Mouse (Mus musculus) forebrain, embryonic 13.5 days (tissue): ENCODE data around the gene Farp1. TPM values are rescaled to one million over a fixed set of nuclear protein-coding genes. Genes with fewer than 3 reads are reported as not detected.
A peak's percentile ranks its signal among the peaks of the same experiment; 100 is the strongest.

Source experiments
- ATAC-seq: fragments of 200-750 bp; cut with Nextera tagmentation; 2 replicates; pipeline ENCODE4 v1.8.0; 2017
- H3K27ac ChIP-seq: fragments of 300-500 bp; sonication (generic); 2 replicates; pipeline ENCODE4 v1.5.1; 2015; ENCODE audit warnings: inconsistent platforms, mild to moderate bottlenecking, moderate library complexity
- H3K27me3 ChIP-seq: fragments of 300-500 bp; sonication (generic); 2 replicates; pipeline ENCODE4 v1.6.1; 2015; ENCODE audit warnings: mild to moderate bottlenecking, inconsistent platforms
- H3K36me3 ChIP-seq: fragments of 300-500 bp; sonication (generic); 2 replicates; pipeline ENCODE4 v1.6.1; 2015; ENCODE audit warnings: mild to moderate bottlenecking, inconsistent platforms; ENCODE audit not compliant: poor library complexity, severe bottlenecking
- H3K4me1 ChIP-seq: fragments of 300-500 bp; sonication (generic); 2 replicates; pipeline ENCODE4 v1.6.1; 2015; ENCODE audit warnings: inconsistent platforms
- H3K4me2 ChIP-seq: fragments of 300-500 bp; sonication (generic); 2 replicates; pipeline ENCODE4 v1.6.1; 2015; ENCODE audit warnings: inconsistent platforms, mild to moderate bottlenecking, moderate library complexity
- H3K4me3 ChIP-seq: fragments of 300-500 bp; sonication (generic); 2 replicates; pipeline ENCODE4 v1.5.1; 2015; ENCODE audit warnings: mild to moderate bottlenecking, inconsistent platforms
- H3K9ac ChIP-seq: fragments of 300-500 bp; sonication (generic); 2 replicates; pipeline ENCODE4 v1.6.1; 2015; ENCODE audit warnings: mild to moderate bottlenecking, inconsistent platforms
- H3K9me3 ChIP-seq: fragments of 300-500 bp; sonication (generic); replicated peaks from 2 replicates; pipeline ENCODE4 v1.6.1; 2016; ENCODE audit warnings: inconsistent platforms
- WGBS: fragments of 180-500 bp; shearing (Covaris S2); methylation state at CpG from one replicate; pipeline ENCODE4 v1.1.7; 2015; 5-methylcytosine and 5-hydroxymethylcytosine counted together
- polyA plus RNA-seq: library from polyadenylated mRNA; unstranded; fragments of >200 nt; fragmentation: Nextera tagmentation; extraction: Ambion mirVana; gene quantifications from 2 replicates; pipeline ENCODE4 v1.2.1, GENCODE M21; 2015

Gene Farp1
- polyA plus RNA-seq, 1 experiment from 2014 or later = 15.9 TPM

DNA sequence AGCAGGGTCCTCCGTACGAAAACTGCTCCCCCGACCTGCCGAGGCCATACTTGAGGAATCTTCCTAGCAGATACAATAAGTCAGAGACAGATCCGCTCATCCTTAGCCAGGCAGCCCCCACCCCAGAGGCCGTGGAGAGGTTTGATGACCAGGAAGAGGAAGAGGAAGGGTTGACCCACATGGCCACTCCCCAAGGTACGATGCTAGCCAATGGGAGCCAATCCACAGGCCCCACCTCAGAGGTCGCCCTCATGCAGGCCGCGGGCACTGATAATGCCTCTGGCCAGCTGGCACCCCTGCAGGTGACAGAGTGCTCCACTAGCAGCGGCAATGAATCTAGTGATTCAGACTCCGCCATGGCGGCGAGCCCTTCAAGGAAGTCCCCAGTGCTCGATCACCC, 209.1 kb downstream of the Farp1 start:
- Histone ChIP-seq H3K36me3 (peaks cover 54% of the 10 kb centered on the region), H3K27ac (no peak overlapping the region), H3K9ac (no peak overlapping the region), H3K4me3 (no peak overlapping the region), H3K27me3 (no peaks in the 10 kb centered on the region), H3K4me2 (no peak overlapping the region), H3K9me3 (no peaks in the 10 kb centered on the region), H3K4me1 (0 out of 2 replicates have a peak, but pooled peaks cover 2% of the 10 kb centered on the region)
- no peak for ATAC-seq
- WGBS = 96% methylated on average over 15 of the region's 15 CpGs

DNA sequence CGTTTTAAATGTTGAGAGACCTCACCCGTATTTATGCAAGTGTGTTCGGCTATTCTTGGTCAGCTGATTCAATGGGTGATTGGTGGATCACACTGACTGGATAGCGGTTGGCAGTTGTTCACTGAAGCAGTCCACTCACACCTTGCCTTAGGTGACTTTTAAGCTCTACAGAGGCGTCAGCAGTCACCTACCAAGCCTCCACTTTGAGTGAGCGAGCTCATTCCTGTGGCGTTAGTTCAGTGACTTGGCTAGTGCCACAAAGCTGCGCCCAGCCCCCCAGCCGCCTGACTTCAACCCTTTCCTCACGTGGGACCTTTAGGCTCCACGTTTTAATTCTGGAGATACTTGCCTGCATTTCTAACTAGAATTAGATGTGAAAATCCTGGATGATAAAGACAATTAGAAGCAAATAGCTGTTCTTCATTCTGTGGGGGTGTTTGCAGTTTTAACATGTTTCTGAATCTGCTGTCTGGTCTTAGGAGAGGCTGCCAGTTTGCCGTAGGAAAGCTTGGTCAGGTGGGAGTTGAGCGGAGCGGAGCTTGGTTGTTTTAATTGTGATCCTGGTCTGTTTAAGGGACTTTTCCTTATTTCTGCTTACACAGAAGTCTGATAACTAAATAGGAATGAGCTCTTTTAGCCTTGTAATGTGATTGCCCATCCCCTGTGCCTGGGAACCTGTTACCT, 211.2 kb downstream of the Farp1 start:
- ATAC-seq = no peak
- H3K9ac ChIP-seq = no peak overlapping the region
- no peak overlapping the region for H3K4me2 ChIP-seq
- peaks cover 44% of the 10 kb centered on the region for H3K36me3 ChIP-seq
- no peak overlapping the region for H3K4me3 ChIP-seq
- H3K4me1 ChIP-seq = 0 out of 2 replicates have a peak, but pooled peaks cover 2% of the 10 kb centered on the region
- no peaks in the 10 kb centered on the region for H3K9me3 ChIP-seq
- 84% methylated on average over 14 of the region's 14 CpGs for WGBS
- no peak overlapping the region for H3K27ac ChIP-seq
- H3K27me3 ChIP-seq = no peaks in the 10 kb centered on the region

DNA sequence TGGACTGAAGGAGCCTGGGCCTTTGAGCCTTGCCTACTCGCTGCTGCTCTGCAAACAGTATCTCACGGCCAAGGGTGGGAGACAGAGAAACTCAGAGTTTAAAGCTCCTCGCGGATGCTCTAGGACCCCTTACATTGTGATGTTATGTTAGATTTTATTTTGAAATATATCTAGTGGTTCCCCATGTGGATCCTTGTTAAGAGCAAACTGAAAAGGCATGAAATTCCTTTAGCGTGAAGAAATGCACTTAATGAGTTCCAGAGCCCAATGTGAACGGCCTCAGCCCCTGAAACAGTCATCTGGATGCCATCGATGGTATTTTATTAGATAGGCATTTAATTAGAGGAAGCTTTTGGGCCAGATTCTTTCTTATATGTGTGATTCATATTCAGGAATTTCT, 212.3 kb downstream of the Farp1 start:
- 51% methylated on average over 7 of the region's 7 CpGs for WGBS
- H3K9ac ChIP-seq = no peak overlapping the region
- peaks cover 7% of the 10 kb centered on the region; the same call in 1 of the 2 replicates for H3K4me1 ChIP-seq
- no peak for ATAC-seq
- H3K27ac ChIP-seq = peak overlapping the region; percentile 25; the same call in 1 of the 2 replicates
- H3K27me3 ChIP-seq = no peaks in the 10 kb centered on the region
- H3K4me2 ChIP-seq = no peak overlapping the region
- H3K36me3 ChIP-seq = peaks cover 33% of the 10 kb centered on the region
- H3K9me3 ChIP-seq = no peaks in the 10 kb centered on the region
- H3K4me3 ChIP-seq = no peak overlapping the region

DNA sequence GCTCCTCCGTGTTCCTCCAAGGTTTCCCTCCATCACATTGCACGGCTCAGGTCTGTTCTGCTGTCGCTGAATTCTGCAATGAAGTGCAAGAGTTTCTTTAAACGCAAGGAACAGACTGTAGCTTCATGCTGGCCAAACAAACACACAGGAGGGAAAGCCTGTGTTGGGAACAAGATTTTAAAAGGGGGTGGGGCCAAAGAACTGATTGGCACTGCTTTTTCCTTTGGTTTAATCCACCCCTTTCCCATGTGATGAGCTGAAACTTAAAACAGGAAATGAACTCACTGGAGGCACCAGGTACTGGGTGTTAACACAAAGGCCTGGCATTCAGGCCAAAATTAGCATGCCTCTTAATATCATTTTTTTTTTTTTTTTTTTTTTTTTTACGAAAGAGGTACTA, 213.3 kb downstream of the Farp1 start:
- no peaks in the 10 kb centered on the region for H3K9me3 ChIP-seq
- ATAC-seq = no peak
- WGBS = 86% methylated on average over 5 of the region's 5 CpGs

DNA sequence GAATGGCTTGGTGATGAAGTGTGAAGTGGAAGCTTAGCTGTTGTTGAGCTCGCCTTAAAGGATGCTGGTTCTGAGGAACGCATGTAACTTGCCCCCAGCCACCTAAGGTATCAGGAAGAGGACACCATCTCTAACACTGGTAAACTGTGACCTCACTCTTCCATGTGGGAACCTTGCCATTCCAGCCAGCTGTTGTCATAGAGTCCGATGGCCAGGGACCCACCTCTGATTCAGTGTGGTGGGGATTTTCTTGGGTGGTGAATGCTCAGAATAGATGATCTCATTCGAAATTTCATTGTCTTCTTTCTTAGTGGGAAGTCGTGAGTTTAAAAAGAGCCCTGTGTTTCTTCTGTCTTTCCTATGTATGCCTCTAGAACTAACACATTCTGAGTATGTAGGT, 216.1 kb downstream of the Farp1 start:
- Histone ChIP-seq H3K27ac (no peak overlapping the region), H3K9me3 (no peaks in the 10 kb centered on the region), H3K9ac (no peak overlapping the region), H3K4me1 (peaks cover 5% of the 10 kb centered on the region; the same call in 1 of the 2 replicates), H3K4me2 (no peak overlapping the region), H3K27me3 (no peaks in the 10 kb centered on the region), H3K36me3 (peaks cover 16% of the 10 kb centered on the region; the same call in 1 of the 2 replicates), H3K4me3 (no peak overlapping the region)
- no peak for ATAC-seq
- 64% methylated on average over 5 of the region's 5 CpGs for WGBS

More for the DNA sequence above, 213.3 kb downstream of the Farp1 start:
- Histone ChIP-seq H3K4me3 (no peak overlapping the region), H3K36me3 (peaks cover 23% of the 10 kb centered on the region), H3K27me3 (no peaks in the 10 kb centered on the region), H3K9ac (no peak overlapping the region), H3K27ac (no peak overlapping the region), H3K4me2 (no peak overlapping the region), H3K4me1 (peaks cover 7% of the 10 kb centered on the region; the same call in 1 of the 2 replicates)

DNA sequence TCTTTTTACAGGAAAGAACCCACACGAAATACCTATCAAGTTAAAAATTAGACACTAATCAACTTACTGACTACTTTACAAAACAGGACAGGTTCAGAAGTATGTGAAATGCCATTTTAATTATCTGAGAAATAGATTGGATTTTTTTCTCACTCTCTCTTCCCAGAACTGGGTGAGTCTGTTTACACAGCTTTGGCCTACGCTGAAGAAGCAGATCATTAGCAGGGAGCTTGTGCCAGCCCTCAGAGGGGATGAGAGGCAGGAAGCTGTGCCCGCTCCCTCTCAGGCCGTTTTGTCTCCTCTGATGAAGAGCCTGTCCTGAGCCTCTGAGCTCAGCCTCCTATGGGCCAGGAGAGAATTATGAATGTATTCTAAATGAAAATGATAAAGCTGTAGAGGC, 216.7 kb downstream of the Farp1 start:
- WGBS = 50% methylated on average over 4 of the region's 4 CpGs
- H3K9me3 ChIP-seq = no peaks in the 10 kb centered on the region
- peaks cover 5% of the 10 kb centered on the region; the same call in 1 of the 2 replicates for H3K4me1 ChIP-seq
- H3K27ac ChIP-seq = no peak overlapping the region
- H3K27me3 ChIP-seq = no peaks in the 10 kb centered on the region
- ATAC-seq = no peak
- no peak overlapping the region for H3K4me3 ChIP-seq
- no peak overlapping the region for H3K9ac ChIP-seq
- no peak overlapping the region for H3K4me2 ChIP-seq
- peaks cover 19% of the 10 kb centered on the region for H3K36me3 ChIP-seq

DNA sequence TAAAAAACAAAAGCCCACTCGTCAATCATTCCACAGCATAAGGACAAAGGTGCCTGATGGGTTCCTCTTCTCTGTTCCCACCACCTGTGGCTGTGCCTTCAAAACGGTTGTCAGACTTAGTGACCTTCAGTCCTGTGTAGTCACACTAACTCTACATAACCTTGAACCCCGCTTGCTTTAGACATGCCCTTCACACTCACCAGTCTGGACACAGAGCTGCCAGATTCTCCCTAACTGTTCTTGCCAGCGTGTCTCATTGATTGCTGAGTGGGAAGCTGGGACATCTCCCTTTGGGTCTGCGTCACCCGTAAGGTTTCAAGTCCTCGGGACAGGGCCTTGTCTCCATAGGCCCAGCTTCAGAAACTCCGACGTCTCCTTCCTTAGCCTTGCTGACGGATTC, 217.5 kb downstream of the Farp1 start:
- Histone ChIP-seq H3K4me1 (peaks cover 5% of the 10 kb centered on the region; the same call in 1 of the 2 replicates), H3K9me3 (no peaks in the 10 kb centered on the region), H3K9ac (no peak overlapping the region), H3K4me2 (no peak overlapping the region), H3K27me3 (no peaks in the 10 kb centered on the region), H3K36me3 (peaks cover 27% of the 10 kb centered on the region), H3K27ac (no peak overlapping the region), H3K4me3 (no peak overlapping the region)
- 90% methylated on average over 10 of the region's 10 CpGs for WGBS
- ATAC-seq = no peak

DNA sequence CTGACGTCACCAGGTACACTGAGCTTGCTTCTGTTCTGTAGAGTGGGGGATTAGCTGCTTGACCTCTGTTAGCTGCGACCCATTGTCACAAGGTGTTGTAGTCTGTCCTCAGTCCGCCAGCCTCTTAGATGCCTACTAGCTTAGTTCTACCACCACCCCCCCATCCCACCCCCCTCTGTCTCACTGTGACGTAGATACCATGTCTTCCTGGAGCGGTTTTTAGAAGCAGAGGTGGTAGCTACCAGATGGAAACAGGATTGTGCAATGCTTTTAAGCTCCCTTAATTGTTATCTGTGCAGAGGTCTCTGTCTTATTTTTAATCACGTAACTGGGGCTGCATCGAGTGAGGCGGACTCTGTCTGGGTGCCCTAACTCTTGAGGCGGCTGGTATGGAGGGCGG, 219.9 kb downstream of the Farp1 start:
- Histone ChIP-seq H3K36me3 (peaks cover 30% of the 10 kb centered on the region), H3K4me1 (peaks cover 5% of the 10 kb centered on the region; the same call in 1 of the 2 replicates), H3K27ac (no peak overlapping the region), H3K4me3 (no peak overlapping the region), H3K9ac (no peak overlapping the region), H3K27me3 (no peaks in the 10 kb centered on the region), H3K4me2 (no peak overlapping the region), H3K9me3 (no peaks in the 10 kb centered on the region)
- no peak for ATAC-seq
- WGBS = 88% methylated on average over 10 of the region's 10 CpGs

DNA sequence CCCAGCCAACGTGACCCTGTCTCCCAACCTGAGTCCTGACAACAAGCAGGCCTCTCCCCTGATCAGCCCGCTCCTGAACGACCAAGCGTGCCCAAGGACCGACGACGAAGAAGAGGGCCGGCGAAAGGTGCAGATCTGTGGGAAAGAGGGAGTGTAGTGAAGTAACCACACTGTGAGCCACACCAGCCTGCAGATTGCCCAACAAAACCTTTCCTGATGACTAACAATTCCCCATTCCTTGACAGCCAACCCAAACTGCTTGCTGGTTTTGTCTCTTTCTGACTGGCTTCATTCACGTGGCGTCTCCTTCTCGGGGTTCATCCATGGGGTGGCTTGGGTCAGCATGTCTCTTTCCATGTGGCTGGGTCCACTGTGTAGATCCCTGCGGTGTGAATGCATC, 220.5 kb downstream of the Farp1 start:
- Histone ChIP-seq H3K4me1 (peaks cover 5% of the 10 kb centered on the region; the same call in 1 of the 2 replicates), H3K9ac (no peak overlapping the region), H3K27me3 (no peaks in the 10 kb centered on the region), H3K9me3 (no peaks in the 10 kb centered on the region), H3K27ac (no peak overlapping the region), H3K36me3 (peaks cover 25% of the 10 kb centered on the region), H3K4me3 (no peak overlapping the region), H3K4me2 (no peak overlapping the region)
- ATAC-seq = no peak
- WGBS = 91% methylated on average over 13 of the region's 13 CpGs

DNA sequence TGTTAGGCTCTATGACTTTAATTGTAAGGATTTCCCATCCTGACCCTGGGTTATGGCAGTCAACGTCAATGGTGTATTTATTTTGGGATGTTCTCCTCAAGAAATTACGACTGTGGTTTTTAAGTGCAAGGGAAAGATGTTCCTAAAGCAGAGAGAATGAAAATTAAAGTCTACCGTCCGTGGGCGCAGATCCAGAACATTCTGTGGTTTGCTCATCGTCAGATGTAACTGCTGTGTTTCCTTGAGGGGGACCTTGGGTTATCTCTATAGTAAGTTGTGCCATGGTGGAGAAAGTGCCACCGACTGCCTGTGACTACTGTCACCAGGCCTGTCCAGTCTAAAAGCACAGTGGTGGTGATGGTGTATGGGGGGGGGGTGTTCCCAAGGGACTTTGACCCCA, 221.9 kb downstream of the Farp1 start:
- no peaks in the 10 kb centered on the region for H3K27me3 ChIP-seq
- no peak overlapping the region for H3K4me2 ChIP-seq
- no peaks in the 10 kb centered on the region for H3K9me3 ChIP-seq
- peaks cover 2% of the 10 kb centered on the region; the same call in 1 of the 2 replicates for H3K4me1 ChIP-seq
- no peak for ATAC-seq
- peaks cover 35% of the 10 kb centered on the region for H3K36me3 ChIP-seq
- no peak overlapping the region for H3K27ac ChIP-seq
- H3K4me3 ChIP-seq = no peak overlapping the region
- H3K9ac ChIP-seq = no peak overlapping the region
- 94% methylated on average over 7 of the region's 7 CpGs for WGBS

DNA sequence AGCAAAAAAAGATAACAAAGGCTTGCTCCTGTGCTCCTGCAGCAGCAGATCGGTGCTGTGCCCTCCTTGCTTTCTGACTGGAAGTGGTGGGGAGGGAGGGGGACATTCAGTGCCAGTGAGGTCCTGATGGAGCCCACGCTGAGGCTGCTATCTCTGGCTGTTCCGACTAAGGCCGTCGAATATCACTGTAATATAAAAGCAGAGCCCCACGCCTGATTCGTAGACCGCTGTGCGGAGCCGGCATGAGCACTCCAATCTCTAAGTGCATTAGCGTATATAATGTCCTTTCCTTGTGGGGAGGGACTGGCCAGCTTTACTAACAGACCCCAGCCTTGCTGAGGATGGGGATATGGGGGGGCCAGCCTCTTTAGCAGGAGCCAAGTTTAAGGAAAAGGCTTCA, 224.3 kb downstream of the Farp1 start:
- Histone ChIP-seq H3K4me2 (no peak overlapping the region), H3K36me3 (peaks cover 39% of the 10 kb centered on the region), H3K4me1 (no peaks in the 10 kb centered on the region), H3K27ac (peak overlapping the region; percentile 75), H3K9ac (no peak overlapping the region), H3K27me3 (no peaks in the 10 kb centered on the region), H3K4me3 (no peak overlapping the region), H3K9me3 (no peaks in the 10 kb centered on the region)
- peak; percentile 27; the same call in 1 of the 2 replicates for ATAC-seq
- WGBS = 58% methylated on average over 11 of the region's 11 CpGs

DNA sequence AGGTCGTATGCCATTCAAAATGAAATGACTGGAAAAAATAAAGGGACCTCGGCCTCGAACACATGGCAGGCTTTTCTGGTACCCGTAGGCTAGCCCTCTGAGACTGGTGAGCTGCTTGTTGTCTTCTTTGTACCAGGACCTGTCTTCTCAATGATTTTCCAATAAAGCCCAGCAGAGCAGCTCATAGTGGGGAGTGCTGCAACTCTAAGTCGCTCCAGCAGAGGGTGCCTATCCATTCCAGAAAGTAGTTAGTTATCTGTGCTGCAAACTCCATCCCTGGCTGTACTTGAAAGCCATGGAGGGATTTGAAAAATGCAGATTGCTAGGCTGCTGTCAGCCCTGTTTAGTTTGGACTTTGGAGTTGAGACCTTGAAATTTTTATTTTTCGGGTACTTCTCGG, 224.8 kb downstream of the Farp1 start:
- H3K9me3 ChIP-seq = no peaks in the 10 kb centered on the region
- no peak overlapping the region for H3K4me2 ChIP-seq
- peaks cover 39% of the 10 kb centered on the region for H3K36me3 ChIP-seq
- H3K9ac ChIP-seq = no peak overlapping the region
- ATAC-seq = peak; percentile 49
- WGBS = 54% methylated on average over 7 of the region's 7 CpGs
- H3K4me1 ChIP-seq = no peaks in the 10 kb centered on the region
- H3K27ac ChIP-seq = peak overlapping the region; percentile 75
- H3K27me3 ChIP-seq = no peaks in the 10 kb centered on the region
- H3K4me3 ChIP-seq = no peak overlapping the region
